Mouse (Mus musculus): Measurements from ENCODE around the gene Pex5l. TPM values are rescaled to one million over a fixed set of nuclear protein-coding genes. Genes with fewer than 3 reads are reported as not detected.

The Pex5l gene
- polyA plus RNA-seq, 1 experiment: not detected

DNA sequence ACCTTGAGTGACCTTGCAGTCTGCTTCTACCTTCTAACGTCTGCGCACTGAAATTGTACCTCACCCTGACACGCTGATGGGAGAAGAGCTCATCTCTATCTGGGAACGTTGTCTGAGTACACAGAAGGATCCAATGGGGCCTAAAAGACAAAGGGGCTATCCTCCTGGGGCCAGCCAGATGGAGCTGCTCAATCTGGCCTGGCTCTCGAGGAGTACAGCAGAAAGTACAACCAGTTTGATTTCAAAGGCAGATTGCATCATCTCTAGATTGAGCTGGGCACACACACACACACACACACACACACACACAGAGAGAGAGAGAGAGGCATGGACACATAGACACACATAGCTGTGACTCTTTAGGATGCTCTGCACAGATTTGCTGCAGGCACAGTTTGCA lies 94.7 kb downstream of the Pex5l start:
- Histone ChIP-seq H3K4me1 (ENCODE audit: control insufficient read depth, insufficient read depth, low read length) (no peaks in the 10 kb centered on the region), H3K27ac (ENCODE audit: insufficient read depth, low read depth, low read length) (no peak overlapping the region), H3K4me3 (ENCODE audit: insufficient read depth, low read depth, low read length) (no peak overlapping the region)
- 83% methylated on average over 5 of the region's 5 CpGs for WGBS
- TF ChIP-seq POLR2A (IDR thresholded peaks at IDR 0.05; ENCODE audit: insufficient read depth, low read depth, low read length) (no peak), CTCF (IDR thresholded peaks at IDR 0.05; ENCODE audit: insufficient read depth, low read depth, low read length) (no peak)

DNA sequence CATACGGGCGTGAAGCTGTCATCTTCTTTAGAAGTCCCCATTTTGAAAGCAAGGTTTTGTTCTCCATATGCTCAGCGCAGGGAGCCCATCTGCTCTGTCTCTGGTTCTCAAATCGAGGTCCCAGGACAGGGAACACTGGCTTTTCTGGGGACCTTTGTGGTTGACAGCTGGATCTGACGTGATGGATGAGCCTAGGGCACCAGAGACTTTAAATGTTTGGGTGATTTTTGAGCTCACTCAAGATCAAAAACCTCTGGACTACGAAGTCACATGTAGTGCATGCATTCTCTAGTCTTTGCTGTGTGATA lies 98.3 kb downstream of the Pex5l start:
- TF ChIP-seq POLR2A (IDR thresholded peaks at IDR 0.05; ENCODE audit: insufficient read depth, low read depth, low read length) (no peak), CTCF (IDR thresholded peaks at IDR 0.05; ENCODE audit: insufficient read depth, low read depth, low read length) (no peak)
- WGBS: 84% methylated on average over 6 of the region's 6 CpGs
- no peaks in the 10 kb centered on the region for H3K4me1 ChIP-seq (ENCODE audit: control insufficient read depth, insufficient read depth, low read length)
- no peak overlapping the region for H3K27ac ChIP-seq (ENCODE audit: insufficient read depth, low read depth, low read length)
- H3K4me3 ChIP-seq (ENCODE audit: insufficient read depth, low read depth, low read length): no peak overlapping the region

DNA sequence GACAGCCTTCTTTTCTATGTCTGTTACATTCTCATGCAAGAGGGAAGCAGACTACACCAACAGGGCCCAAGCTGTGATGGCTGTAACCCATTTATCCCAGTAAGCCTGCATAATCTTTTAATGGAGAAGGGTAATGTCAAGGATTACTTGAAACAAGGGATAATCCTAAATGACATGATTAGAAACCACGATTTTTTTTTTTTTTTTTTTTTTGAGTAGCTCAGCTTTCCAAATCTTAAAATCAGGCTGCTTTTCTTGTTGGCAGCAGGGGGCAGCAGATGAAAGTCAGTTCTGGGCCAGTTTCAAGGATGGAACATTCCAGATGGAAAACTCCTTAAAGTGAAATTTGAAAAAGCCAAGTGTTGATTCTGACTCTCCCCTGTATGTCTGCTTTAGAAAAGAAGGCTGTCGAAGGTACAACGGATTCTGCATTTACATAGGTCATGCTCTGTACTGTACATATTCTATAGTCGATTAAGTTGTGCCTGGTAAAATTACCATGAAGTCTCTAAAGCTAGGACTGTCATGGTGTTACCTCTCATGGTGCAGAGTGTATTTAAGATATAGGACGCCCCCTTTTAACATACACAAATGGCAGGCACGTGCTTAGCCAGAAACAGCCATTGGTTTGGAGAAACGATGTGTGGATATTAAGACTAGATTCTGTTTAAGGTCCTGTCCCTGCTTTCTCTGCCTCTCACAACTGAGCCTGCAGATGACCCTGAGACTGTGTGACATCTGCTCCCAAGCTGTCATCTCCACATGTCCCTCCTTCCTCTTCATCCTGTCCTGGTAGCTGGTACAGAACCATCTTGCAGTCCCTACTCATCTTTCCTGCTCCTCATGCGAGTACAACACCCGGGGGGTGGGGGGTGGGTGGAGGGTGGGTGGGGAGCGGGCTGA lies 98.9 kb downstream of the Pex5l start:
- Histone ChIP-seq H3K27ac (ENCODE audit: insufficient read depth, low read depth, low read length) (no peak overlapping the region), H3K4me3 (ENCODE audit: insufficient read depth, low read depth, low read length) (no peak overlapping the region), H3K4me1 (ENCODE audit: control insufficient read depth, insufficient read depth, low read length) (no peaks in the 10 kb centered on the region)
- WGBS: 71% methylated on average over 10 of the region's 10 CpGs
- no peak for TF ChIP-seq CTCF (IDR thresholded peaks at IDR 0.05; ENCODE audit: insufficient read depth, low read depth, low read length)
- TF ChIP-seq POLR2A (IDR thresholded peaks at IDR 0.05; ENCODE audit: insufficient read depth, low read depth, low read length): no peak

- Histone ChIP-seq H3K4me1 (ENCODE audit: control insufficient read depth, insufficient read depth, low read length) (peaks cover 2% of the 10 kb centered on the region; the same call in 1 of the 2 replicates), H3K27ac (ENCODE audit: insufficient read depth, low read depth, low read length) (no peak overlapping the region), H3K4me3 (ENCODE audit: insufficient read depth, low read depth, low read length) (no peak overlapping the region)
- WGBS: 69% methylated on average over 5 of the region's 5 CpGs
- no peak for TF ChIP-seq POLR2A (IDR thresholded peaks at IDR 0.05; ENCODE audit: insufficient read depth, low read depth, low read length)
These were observed 118.5 kb downstream of the Pex5l start for GRCm38 (mm10) chr3:33024566-33024965.

GRCm38 (mm10) chr3:33003901-33004300 lies 139.1 kb downstream of the Pex5l start:
- Histone ChIP-seq H3K4me3 (ENCODE audit: insufficient read depth, low read depth, low read length) (no peak overlapping the region), H3K4me1 (ENCODE audit: control insufficient read depth, insufficient read depth, low read length) (0 out of 2 replicates have a peak, but pooled peaks cover 3% of the 10 kb centered on the region), H3K27ac (ENCODE audit: insufficient read depth, low read depth, low read length) (no peak overlapping the region)
- WGBS: 66% methylated on average over 4 of the region's 4 CpGs
- TF ChIP-seq CTCF (IDR thresholded peaks at IDR 0.05; ENCODE audit: insufficient read depth, low read depth, low read length) (no peak), POLR2A (IDR thresholded peaks at IDR 0.05; ENCODE audit: insufficient read depth, low read depth, low read length) (no peak)

- WGBS: 63% methylated on average over 3 of the region's 3 CpGs
- no peak overlapping the region for H3K27ac ChIP-seq (ENCODE audit: insufficient read depth, low read depth, low read length)
- peaks cover 3% of the 10 kb centered on the region; the same call in 1 of the 2 replicates for H3K4me1 ChIP-seq (ENCODE audit: control insufficient read depth, insufficient read depth, low read length)
- no peak overlapping the region for H3K4me3 ChIP-seq (ENCODE audit: insufficient read depth, low read depth, low read length)
- no peak for TF ChIP-seq CTCF (IDR thresholded peaks at IDR 0.05; ENCODE audit: insufficient read depth, low read depth, low read length)
- no peak for TF ChIP-seq POLR2A (IDR thresholded peaks at IDR 0.05; ENCODE audit: insufficient read depth, low read depth, low read length)
These were observed 141.3 kb downstream of the Pex5l start for GRCm38 (mm10) chr3:33001769-33002168.

GRCm38 (mm10) chr3:33000383-33001015 lies 142.5 kb downstream of the Pex5l start:
- no peak for TF ChIP-seq CTCF (IDR thresholded peaks at IDR 0.05; ENCODE audit: insufficient read depth, low read depth, low read length)
- TF ChIP-seq POLR2A (IDR thresholded peaks at IDR 0.05; ENCODE audit: insufficient read depth, low read depth, low read length): no peak
- peaks cover 3% of the 10 kb centered on the region; the same call in 1 of the 2 replicates for H3K4me1 ChIP-seq (ENCODE audit: control insufficient read depth, insufficient read depth, low read length)
- H3K27ac ChIP-seq (ENCODE audit: insufficient read depth, low read depth, low read length): no peak overlapping the region
- 80% methylated on average over 8 of the region's 8 CpGs for WGBS
- H3K4me3 ChIP-seq (ENCODE audit: insufficient read depth, low read depth, low read length): no peak overlapping the region

- Histone ChIP-seq H3K4me1 (ENCODE audit: control insufficient read depth, insufficient read depth, low read length) (no peaks in the 10 kb centered on the region), H3K4me3 (ENCODE audit: insufficient read depth, low read depth, low read length) (no peak overlapping the region), H3K27ac (ENCODE audit: insufficient read depth, low read depth, low read length) (no peak overlapping the region)
- no peak for TF ChIP-seq CTCF (IDR thresholded peaks at IDR 0.05; ENCODE audit: insufficient read depth, low read depth, low read length)
- no peak for TF ChIP-seq POLR2A (IDR thresholded peaks at IDR 0.05; ENCODE audit: insufficient read depth, low read depth, low read length)
- whole genome bisulfite sequencing: 61% methylated on average over 12 of the region's 12 CpGs
These were observed 151.1 kb downstream of the Pex5l start for GRCm38 (mm10) chr3:32991713-32992575.

Measured in olfactory bulb, adult 2 months (tissue).